Mouse (Mus musculus) thymus, postnatal 14 days (tissue): ENCODE results near the gene Fhl2.

ENCODE experiments used
- DNase-seq: peaks from one replicate; pipeline ENCODE4 v3.0.0; 2021

The Fhl2 gene

DNA sequence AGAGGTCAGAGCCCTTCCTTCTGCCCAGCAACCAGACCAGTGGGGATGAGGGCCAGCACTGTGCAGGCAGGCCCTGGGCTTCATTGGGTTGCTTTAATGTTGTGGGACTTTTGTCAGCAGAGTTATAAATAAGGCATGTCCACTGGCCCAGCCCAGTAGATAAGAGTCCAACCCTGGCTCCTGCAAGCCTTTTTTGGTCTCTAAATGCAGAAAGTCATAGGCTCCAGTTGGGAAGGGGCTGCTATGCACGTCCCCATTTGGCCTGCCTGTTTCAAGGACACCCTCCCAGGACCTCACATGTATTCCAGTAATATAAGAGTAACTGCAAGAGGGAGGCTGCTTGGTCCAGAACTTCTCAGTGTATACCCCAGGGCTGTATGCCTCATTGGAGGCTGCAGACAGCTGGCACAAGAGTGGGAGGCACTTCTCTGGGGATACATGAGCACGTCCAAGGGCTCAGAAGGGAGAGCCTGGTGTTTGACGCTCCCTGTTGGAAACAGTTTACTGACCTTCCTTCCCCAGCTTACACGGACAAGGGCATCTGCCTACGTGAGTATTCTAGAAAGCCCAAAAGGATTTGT, at the start of gene Fhl2:
Gene Fhl2, minus strand, starts transcription at position 324 of the 581 bp plus-strand sequence.
- no peak for DNase-seq

DNA sequence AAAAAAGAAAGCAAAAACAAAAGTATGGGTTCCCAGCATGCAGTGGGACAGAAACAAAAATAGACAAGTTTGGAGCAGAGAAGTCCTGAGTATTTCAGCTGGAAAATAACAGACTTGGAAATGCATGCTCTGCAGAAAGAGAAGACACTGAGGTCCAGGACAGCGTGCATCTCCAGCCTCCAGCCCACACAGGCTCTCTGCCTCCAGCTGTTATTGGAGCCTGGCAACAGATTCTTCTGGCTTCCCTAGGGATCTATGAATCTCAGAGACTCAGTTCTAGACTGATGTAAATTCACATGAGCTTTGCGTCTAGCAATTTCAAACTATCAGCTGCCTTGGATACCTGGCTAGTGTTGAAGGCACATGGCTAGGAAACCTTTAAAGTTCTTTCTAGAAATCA, 48.2 kb upstream of the Fhl2 start:
- no peak for DNase-seq

DNA sequence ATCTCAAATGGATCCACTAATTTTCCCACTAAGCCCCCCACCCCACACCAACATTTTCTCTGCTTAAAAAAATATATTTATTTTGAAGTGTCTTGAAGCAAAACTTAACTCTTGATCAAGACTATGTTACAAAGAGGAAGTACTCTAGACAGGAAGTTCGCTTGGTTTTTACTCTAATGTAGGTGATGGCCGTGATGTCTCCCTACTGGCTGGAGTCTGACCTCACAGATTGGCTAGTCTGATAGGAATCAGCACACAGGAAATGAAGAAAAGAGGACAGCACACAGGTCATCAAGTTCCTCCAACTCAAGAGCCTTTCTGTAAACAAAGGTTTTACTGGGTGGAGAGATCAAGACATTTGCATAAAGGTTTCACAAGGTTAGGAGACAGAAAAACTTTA, 44.4 kb upstream of the Fhl2 start:
- no peak for DNase-seq

GRCm38 (mm10) chr1:43239796-43240313, 43.1 kb upstream of the Fhl2 start:
- DNase-seq = no peak

DNA sequence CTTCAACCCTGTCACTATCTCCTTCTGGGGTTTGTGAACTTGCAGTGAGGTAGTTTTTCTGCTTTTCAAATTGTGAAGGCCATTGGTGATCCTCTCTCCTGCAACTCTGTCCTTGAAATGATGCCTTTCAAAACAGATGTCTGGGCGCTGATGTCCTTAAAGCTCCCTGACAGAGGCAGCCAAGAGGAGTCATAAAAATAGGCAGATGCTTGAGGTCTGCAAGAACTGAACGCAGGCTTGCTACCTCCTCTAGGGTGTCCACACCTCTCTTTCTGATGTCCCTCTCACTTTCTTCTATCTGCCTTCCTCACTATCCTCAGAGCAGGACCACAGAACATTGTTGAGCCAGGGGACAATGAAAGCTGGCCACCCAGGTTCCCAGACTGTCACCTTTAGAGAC, 41.7 kb upstream of the Fhl2 start:
- no peak for DNase-seq

DNA sequence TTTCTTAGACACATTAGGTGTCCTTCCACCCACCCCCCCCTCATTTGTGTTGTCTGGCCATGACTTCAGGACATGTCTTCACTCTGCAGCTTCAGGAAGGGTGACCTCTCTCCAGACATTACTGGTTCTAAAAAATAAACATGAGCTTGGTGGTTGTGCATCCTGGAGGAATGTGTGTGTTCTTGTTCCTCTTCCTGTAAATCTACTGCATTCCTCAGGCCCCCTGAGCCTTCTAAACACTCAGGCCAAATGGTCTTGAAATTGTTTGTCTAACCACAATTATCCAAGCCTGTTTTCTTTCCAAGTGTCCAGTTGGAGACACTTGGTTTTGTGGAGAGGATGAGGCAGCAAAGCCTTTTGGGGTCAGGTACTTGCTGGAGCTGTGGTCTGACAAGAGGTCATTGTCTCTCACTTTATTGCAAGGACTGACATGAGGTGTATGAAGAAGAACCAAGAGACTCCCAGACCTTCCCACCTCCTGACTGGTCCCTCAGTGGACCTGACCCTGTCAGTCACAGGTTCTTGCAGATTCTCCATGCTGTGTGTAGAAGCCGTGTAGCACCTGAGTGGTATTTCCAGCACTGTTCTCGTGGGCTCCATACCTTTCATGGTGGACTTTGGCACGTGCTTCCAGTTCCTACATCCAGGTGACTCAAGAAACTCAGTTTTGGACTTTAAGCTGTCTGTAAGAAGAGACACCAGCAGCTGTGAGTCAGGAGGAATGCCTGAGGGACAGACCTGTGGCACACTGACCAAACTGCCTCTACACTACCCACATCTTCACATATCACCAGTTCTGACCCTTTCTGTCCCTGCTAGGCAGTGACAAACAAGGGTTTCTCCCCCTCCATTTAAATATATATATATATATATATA, 40.8 kb upstream of the Fhl2 start:
- no peak for DNase-seq

- no peak for DNase-seq
Measured at GRCm38 (mm10) chr1:43225531-43226151, 28.9 kb upstream of the Fhl2 start.

GRCm38 (mm10) chr1:43224943-43225342, 28.2 kb upstream of the Fhl2 start:
- DNase-seq = no peak

DNA sequence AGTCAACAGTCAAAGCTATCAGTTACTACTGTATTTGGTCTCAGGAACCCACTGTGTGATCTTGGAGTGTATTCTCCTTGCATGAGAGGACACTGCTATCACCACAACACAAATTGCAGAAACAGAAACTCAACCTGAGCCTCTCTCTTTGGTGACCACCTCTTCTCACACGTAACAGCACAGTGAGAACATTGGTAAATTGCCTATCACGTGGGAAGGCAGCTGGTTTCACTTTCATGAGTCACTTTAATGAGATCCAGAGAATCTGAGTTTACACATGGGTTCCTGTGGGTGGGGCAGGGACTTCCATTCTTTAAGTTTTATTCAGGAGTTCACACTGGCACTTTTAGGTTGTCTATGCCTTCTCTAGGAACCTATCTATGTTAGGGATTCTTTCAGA, 27.4 kb upstream of the Fhl2 start:
- DNase-seq = peak; percentile 16

DNA sequence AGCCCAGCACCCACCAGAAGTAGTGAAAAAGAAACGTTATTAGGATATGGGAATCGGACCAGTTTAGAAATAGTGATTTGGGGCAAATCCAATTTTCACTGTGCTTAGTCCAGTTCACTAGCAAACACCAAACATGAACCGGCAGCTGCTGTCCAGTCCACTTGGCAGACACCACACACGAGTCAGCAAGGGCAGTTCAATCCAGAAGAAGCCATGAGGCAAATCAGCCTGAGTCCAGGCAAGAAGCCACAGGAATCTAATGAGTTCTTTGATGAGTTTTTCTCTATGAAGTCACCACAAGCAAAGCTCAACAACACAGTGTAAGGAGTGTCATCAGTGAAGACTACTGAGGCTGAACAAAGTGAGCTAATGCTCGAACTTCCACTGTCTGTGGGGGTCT, 26.3 kb upstream of the Fhl2 start:
- DNase-seq = no peak

- no peak for DNase-seq
Measured at GRCm38 (mm10) chr1:43218016-43218680, 21.4 kb upstream of the Fhl2 start.

- DNase-seq = no peak
Measured at GRCm38 (mm10) chr1:43215601-43216000, 18.8 kb upstream of the Fhl2 start.

GRCm38 (mm10) chr1:43211274-43211673, 14.5 kb upstream of the Fhl2 start:
- DNase-seq = no peak

- DNase-seq = no peak
Measured at GRCm38 (mm10) chr1:43210285-43210684, 13.5 kb upstream of the Fhl2 start.

GRCm38 (mm10) chr1:43207147-43207546, 10.4 kb upstream of the Fhl2 start:
- no peak for DNase-seq

DNA sequence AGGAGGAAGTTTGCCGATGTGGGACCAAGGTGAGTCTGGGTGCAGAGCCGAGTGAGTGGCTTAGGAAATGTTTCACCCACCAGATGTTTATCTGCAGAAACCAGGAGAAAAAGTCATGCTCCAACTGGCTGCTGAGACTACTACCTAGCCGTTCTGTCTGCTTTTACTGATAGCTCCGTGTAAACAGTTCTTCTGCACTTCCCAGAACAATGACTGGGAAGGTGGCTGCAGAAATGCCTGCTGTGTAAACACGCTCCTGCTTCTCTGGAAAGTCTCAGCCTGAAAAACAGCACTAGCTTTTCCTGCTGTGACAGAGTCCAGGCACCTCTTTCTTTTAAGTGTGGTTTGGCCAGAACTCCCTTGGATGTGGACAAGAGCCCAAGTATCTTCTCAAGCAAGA, 6.5 kb upstream of the Fhl2 start:
- DNase-seq = no peak

DNA sequence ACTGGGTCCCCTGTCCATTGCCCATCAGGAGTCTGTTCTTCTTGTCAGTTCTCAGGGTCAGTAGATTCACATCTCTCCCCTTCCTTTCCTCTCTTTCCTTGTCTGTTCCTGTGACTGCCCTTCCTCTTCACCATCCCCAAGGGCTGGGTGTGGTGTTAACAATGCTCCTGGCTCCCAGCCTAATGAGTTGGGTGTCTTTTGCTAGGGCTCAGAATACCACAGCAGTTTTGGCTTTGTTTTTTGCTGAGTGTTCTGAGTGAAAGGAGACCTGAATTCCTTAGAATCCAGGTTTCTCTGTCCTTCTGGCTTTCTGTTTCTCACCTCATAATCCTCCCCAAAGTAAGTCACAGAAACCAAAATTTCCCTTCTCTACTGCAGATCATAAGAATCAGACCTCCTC, 5.4 kb upstream of the Fhl2 start:
- no peak for DNase-seq

- DNase-seq = no peak
Measured at GRCm38 (mm10) chr1:43201796-43202195, 5.0 kb upstream of the Fhl2 start.

- no peak for DNase-seq
Measured at GRCm38 (mm10) chr1:43199867-43200240, 3.1 kb upstream of the Fhl2 start.

- no peak for DNase-seq
Measured at GRCm38 (mm10) chr1:43199210-43199866, 2.6 kb upstream of the Fhl2 start.

- DNase-seq = no peak
Measured at GRCm38 (mm10) chr1:43196059-43196458, 725 bp downstream of the Fhl2 start.

GRCm38 (mm10) chr1:43193423-43193822, 3.4 kb downstream of the Fhl2 start:
- no peak for DNase-seq

DNA sequence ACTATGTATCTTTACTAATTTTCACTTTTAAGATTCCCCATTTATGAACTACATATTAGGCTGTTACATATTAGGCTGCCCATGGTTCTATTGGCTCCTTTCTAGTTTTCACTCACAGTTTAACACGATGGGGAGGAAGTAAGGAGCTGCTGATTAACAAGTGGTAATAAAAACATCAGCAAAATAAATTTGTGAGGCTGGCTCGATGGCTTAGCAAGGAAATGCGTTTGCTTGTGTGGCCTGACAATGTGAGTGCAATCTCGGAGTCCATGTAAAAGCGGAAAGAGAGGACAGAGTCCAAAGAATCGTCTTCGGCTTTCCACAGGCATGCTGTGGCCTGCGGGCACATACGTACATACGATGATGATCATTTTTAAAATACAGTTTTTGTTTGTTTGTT, 4.3 kb downstream of the Fhl2 start:
- DNase-seq = no peak
